Mouse (Mus musculus) limb, embryonic 14.5 days (tissue): ENCODE measurements around the gene Dhrs11. TPM values are rescaled to one million over a fixed set of nuclear protein-coding genes. Genes with fewer than 3 reads are reported as not detected.
"Not testable (repeated sequence)": the region's sequence is repeated elsewhere in the genome, so short reads cannot be mapped to it uniquely, and the experiment has no call there.

ENCODE experiments used
- ATAC-seq: fragments of 200-750 bp; cut with Nextera tagmentation; 2 replicates; pipeline ENCODE4 v1.8.0; 2017; ENCODE audit warnings: low read depth, moderate number of reproducible peaks, moderate TSS enrichment; ENCODE audit not compliant: low FRiP score
- DNase-seq: peaks from one replicate; pipeline ENCODE4 v3.0.0-alpha.2; 2015; ENCODE audit warnings: low spot score
- H3K27ac ChIP-seq: fragments of 300-500 bp; sonication (generic); replicated peaks from 2 replicates; pipeline ENCODE4 v1.5.1; 2014; ENCODE audit warnings: low read depth, mild to moderate bottlenecking, low read length, moderate library complexity, mixed read lengths
- H3K27me3 ChIP-seq: fragments of 300-500 bp; sonication (generic); 2 replicates; pipeline ENCODE4 v1.6.1; 2014; ENCODE audit warnings: low read length, mixed read lengths; ENCODE audit not compliant: control insufficient read depth, insufficient read depth
- H3K36me3 ChIP-seq: fragments of 300-500 bp; sonication (generic); 2 replicates; pipeline ENCODE4 v1.6.1; 2014; ENCODE audit warnings: mild to moderate bottlenecking, low read length, moderate library complexity, mixed read lengths; ENCODE audit not compliant: control insufficient read depth, insufficient read depth
- H3K4me1 ChIP-seq: fragments of 300-500 bp; sonication (generic); 2 replicates; pipeline ENCODE4 v1.6.1; 2014; ENCODE audit warnings: antibody characterized with exemption, low read length, mixed read lengths; ENCODE audit not compliant: control insufficient read depth, insufficient read depth
- H3K4me2 ChIP-seq: fragments of 300-500 bp; sonication (generic); replicated peaks from 2 replicates; pipeline ENCODE4 v1.6.1; 2014; ENCODE audit warnings: low read depth, mild to moderate bottlenecking, low read length, moderate library complexity; ENCODE audit not compliant: severe bottlenecking
- H3K4me3 ChIP-seq: fragments of 300-500 bp; sonication (generic); replicated peaks from 2 replicates; pipeline ENCODE4 v1.5.1; 2014; ENCODE audit warnings: low read length
- H3K9ac ChIP-seq: fragments of 300-500 bp; sonication (generic); 2 replicates; pipeline ENCODE4 v1.6.1; 2014; ENCODE audit warnings: mild to moderate bottlenecking, low read depth, low read length, moderate library complexity; ENCODE audit not compliant: severe bottlenecking
- H3K9me3 ChIP-seq: fragments of 300-500 bp; sonication (generic); 2 replicates; pipeline ENCODE4 v1.6.1; 2016; ENCODE audit warnings: low read length; ENCODE audit not compliant: control insufficient read depth
- POLR2A ChIP-seq: fragments of 200-500 bp; IDR thresholded peaks from 2 replicates; pipeline ENCODE4 v1.8.0; 2012; ENCODE audit warnings: inconsistent platforms, mild to moderate bottlenecking, moderate library complexity, borderline replicate concordance; ENCODE audit not compliant: insufficient read depth, insufficient read length; ENCODE audit errors: extremely low read depth
- WGBS: fragments of 180-500 bp; shearing (Covaris S2); extraction: QIAGEN DNeasy Blood & Tissue Kit; methylation state at CpG from one replicate; pipeline ENCODE4 v1.1.7; 2014; 5-methylcytosine and 5-hydroxymethylcytosine counted together
- polyA plus RNA-seq, 2 experiments: library from polyadenylated mRNA; depleted of rRNA in 1 of 2; stranded (reverse) in 1 of 2; unstranded in 1 of 2; fragments of >200 nt; fragmentation: Nextera tagmentation in 1 of 2; extraction: Ambion mirVana in 1 of 2; gene quantifications; 2 replicates each; pipeline versions ENCODE4 v1.2.1 to v1.2.3; 2012 to 2014

Dhrs11 gene
- polyA plus RNA-seq, 2 experiments = 16.2 to 22.6 TPM

DNA sequence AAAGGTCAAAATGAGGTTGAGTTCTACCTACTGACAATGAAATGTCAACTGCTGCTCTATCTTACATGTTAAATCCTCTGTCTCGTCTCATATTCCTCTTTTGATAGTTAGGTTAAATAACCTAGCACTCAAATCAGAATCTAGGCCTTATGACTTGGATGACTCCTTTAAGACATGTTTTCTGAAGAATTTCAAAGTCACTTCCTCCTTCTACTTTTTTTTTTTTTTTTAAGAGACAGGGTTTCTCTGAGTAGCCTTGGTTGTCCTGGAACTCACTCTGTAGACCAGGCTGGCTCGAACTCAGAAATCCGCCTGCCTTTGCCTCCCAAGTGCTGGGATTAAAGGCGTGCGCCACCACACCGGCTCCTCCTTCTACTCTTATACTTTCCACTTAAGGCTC is 26.5 kb upstream of the Dhrs11 start:
- 93% methylated on average over 6 of the region's 6 CpGs for WGBS
- Histone ChIP-seq H3K4me2 (no peak overlapping the region), H3K36me3 (peaks cover 79% of the 10 kb centered on the region), H3K4me3 (no peak overlapping the region), H3K27me3 (no peaks in the 10 kb centered on the region), H3K9me3 (no peaks in the 10 kb centered on the region), H3K4me1 (no peaks in the 10 kb centered on the region), H3K27ac (no peak overlapping the region), H3K9ac (no peak overlapping the region)
- TF ChIP-seq POLR2A = no peak
- DNase-seq (no peak), ATAC-seq (no peak)

- 85% methylated on average over 7 of the region's 7 CpGs for WGBS
- H3K9me3 ChIP-seq = no peaks in the 10 kb centered on the region
- H3K36me3 ChIP-seq = peaks cover 71% of the 10 kb centered on the region
- no peak for TF ChIP-seq POLR2A
- H3K9ac ChIP-seq = no peak overlapping the region
- no peak overlapping the region for H3K4me3 ChIP-seq
- ATAC-seq (no peak), DNase-seq (no peak)
- H3K4me1 ChIP-seq = no peaks in the 10 kb centered on the region
- H3K4me2 ChIP-seq = no peak overlapping the region
- no peak overlapping the region for H3K27ac ChIP-seq
- no peaks in the 10 kb centered on the region for H3K27me3 ChIP-seq
Measured at GRCm38 (mm10) chr11:84847475-84848090, 18.8 kb upstream of the Dhrs11 start.

DNA sequence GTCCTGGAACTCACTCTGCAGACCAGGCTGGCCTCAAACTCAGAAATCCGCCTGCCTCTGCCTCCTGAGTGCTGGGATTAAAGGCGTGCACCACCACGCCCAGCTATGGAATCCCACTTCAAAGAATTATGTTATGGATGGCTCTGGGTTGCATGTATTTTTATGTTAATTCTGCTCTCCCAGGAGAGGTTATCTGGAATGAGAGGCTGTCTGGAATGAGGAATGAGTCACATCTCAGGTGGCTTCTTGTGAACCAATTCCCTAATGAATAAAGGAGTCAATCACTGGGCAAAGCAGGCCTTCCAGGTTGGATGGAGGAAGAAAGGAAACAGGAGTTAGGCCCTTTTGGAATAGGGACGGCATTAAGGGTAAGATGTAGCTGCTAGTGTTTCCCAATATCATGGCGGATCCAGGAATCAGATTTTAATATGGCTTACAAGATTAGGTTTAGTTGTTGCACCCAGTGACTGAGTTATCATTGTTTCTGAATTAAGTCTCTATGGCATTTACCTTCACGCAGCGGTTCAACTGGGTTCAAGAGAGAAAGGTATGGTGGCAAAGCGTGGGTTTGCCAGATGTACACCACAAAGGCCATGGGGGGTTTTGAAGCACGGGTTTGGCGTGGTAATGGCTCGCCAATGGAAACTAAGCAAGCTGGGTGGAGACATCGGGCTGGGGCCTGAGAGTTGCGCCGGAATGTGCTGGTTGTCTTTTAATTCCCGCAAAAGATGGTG is 18.1 kb upstream of the Dhrs11 start:
- TF ChIP-seq POLR2A = no peak
- Histone ChIP-seq H3K27ac (no peak overlapping the region), H3K4me2 (no peak overlapping the region), H3K9me3 (no peaks in the 10 kb centered on the region), H3K9ac (no peak overlapping the region), H3K27me3 (no peaks in the 10 kb centered on the region), H3K4me1 (no peaks in the 10 kb centered on the region), H3K36me3 (peaks cover 68% of the 10 kb centered on the region), H3K4me3 (no peak overlapping the region)
- ATAC-seq (no peak), DNase-seq (no peak)
- WGBS = 96% methylated on average over 15 of the region's 15 CpGs

- ATAC-seq (no peak), DNase-seq (no peak)
- no peak overlapping the region for H3K4me3 ChIP-seq
- no peak overlapping the region for H3K27ac ChIP-seq
- H3K4me2 ChIP-seq = no peak overlapping the region
- H3K9me3 ChIP-seq = no peaks in the 10 kb centered on the region
- H3K4me1 ChIP-seq = no peaks in the 10 kb centered on the region
- H3K36me3 ChIP-seq = peaks cover 83% of the 10 kb centered on the region
- no peak overlapping the region for H3K9ac ChIP-seq
- no peaks in the 10 kb centered on the region for H3K27me3 ChIP-seq
- WGBS = 90% methylated on average over 2 of the region's 2 CpGs
- no peak for TF ChIP-seq POLR2A
Measured at GRCm38 (mm10) chr11:84839330-84839729, 10.5 kb upstream of the Dhrs11 start.

- H3K27ac ChIP-seq = peak overlapping the region; percentile 82
- WGBS = 76% methylated on average over 11 of the region's 11 CpGs
Measured at GRCm38 (mm10) chr11:84829495-84829894, 701 bp upstream of the Dhrs11 start.

More at GRCm38 (mm10) chr11:84829495-84829894, 701 bp upstream of the Dhrs11 start:
- peak overlapping the region; percentile 83 for H3K4me2 ChIP-seq
- not testable (repeated sequence) for H3K4me1 ChIP-seq, DNase-seq, H3K27me3 ChIP-seq, H3K9me3 ChIP-seq, ATAC-seq
- peak overlapping the region; percentile 73 for H3K9ac ChIP-seq
- peak overlapping the region; percentile 78 for H3K4me3 ChIP-seq
- H3K36me3 ChIP-seq = peaks cover 33% of the 10 kb centered on the region
